ENCODE assay signal across 19 mouse cellular contexts in the genomic region with DNA sequence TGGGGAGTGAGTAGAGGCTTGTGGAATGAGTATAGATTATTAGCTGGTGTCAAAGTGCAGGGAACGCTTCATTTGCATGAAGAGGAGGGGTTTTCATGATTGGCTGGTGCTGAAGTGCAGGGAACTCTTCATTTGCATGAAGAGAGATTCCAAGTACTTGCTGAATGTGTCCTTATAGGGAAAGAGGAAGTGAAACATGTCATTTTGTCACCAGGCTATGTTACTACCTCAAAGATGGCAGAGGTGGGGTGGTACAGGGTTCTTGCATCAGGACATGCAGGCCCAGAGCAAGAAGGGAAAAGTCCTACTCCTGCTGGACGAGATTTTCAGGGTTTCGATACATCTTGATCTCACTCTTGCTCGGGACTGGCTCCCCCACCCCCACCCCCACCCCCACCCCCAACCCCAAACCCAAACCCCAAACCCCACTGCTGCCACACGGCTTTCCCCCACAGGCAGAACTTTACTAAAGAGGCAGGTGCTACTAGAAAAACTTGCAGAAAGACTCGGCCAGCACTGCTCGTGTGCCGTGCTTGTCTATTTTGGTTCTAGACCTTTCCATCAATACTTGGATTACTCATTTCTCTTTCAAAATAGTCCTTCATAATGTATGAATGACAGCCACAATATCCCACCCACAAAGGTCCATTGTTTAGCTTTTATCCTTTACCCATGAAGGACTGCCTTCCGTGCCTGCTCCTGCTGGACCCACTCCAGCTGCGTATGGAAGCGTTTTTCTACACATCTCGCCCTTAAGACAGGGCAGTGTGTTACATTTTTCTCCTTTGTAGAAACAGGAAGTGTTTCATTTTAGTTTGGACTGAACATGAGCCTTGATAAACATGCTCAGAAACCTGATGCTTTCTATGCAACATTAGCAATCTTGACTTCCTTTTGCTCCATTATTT.
DNase-seq lines count a peak whose midpoint lies in the region; ATAC-seq and TF ChIP-seq lines count a peak whose summit lies in the region.
"Had no signal": no experiment of that assay in that cellular context is flagged by ENCODE, and none has a peak within 500 bp of the region (broad histone marks: within the 10 kb centered on the region; RNA-seq: fewer than 3 reads in every experiment).

No protein-coding gene starts in this region.

- TF ChIP-seq EP300 in MEL (IDR thresholded peaks at IDR 0.05; ENCODE audit: low read depth in 1 of 2, low read length in 2 of 2) = no peak

- H3K4me2 ChIP-seq in midbrain, embryonic 11.5 days = no peak overlapping the region
- H3K4me2 ChIP-seq: forebrain, embryonic 15.5 days; hindbrain, embryonic 14.5 days; intestine, embryonic 15.5 days; limb, embryonic 12.5 days; liver, embryonic 13.5 days; neural tube, embryonic 13.5 days had no signal

- H3K79me2 ChIP-seq in MEL (ENCODE audit: control insufficient read depth, insufficient read depth, low read length, poor library complexity) = no peaks in the 10 kb centered on the region

- peak; percentile 77 for ATAC-seq in megakaryocyte progenitor cell, adult 5-6 weeks (replicated peaks; ENCODE audit: poor library complexity)
- ATAC-seq in midbrain, embryonic 11.5 days (ENCODE audit: low FRiP score) = no peak
- ATAC-seq: forebrain, embryonic 15.5 days; intestine, embryonic 15.5 days had no signal

- no peaks in the 10 kb centered on the region for H3K27me3 ChIP-seq in MEL (ENCODE audit: control insufficient read depth in 1 of 2, insufficient read depth in 2 of 2, low read length in 2 of 2)
- no peaks in the 10 kb centered on the region for H3K27me3 ChIP-seq in midbrain, embryonic 11.5 days (ENCODE audit: control insufficient read depth, insufficient read depth, low read length)
- H3K27me3 ChIP-seq: forebrain, embryonic 15.5 days; intestine, embryonic 15.5 days; limb, embryonic 12.5 days; liver, embryonic 13.5 days; megakaryocyte, embryonic 14.5 days; neural tube, embryonic 13.5 days had no signal

- no peaks in the 10 kb centered on the region for H3K4me1 ChIP-seq in MEL (ENCODE audit: control insufficient read depth in 1 of 2, insufficient read depth in 2 of 2, low read length in 2 of 2)
- H3K4me1 ChIP-seq in midbrain, embryonic 11.5 days (ENCODE audit: control insufficient read depth, insufficient read depth, low read length) = no peaks in the 10 kb centered on the region
- H3K4me1 ChIP-seq: forebrain, embryonic 15.5 days; intestine, embryonic 15.5 days; limb, embryonic 12.5 days; liver, embryonic 13.5 days; megakaryocyte, embryonic 14.5 days; neural tube, embryonic 13.5 days had no signal

- TF ChIP-seq RAD21 in MEL (IDR thresholded peaks at IDR 0.05; ENCODE audit: low read depth, low read length) = no peak

- H3K4me3 ChIP-seq in MEL (ENCODE audit: control insufficient read depth in 1 of 2, insufficient read depth in 1 of 2, low read depth in 2 of 2, low read length in 2 of 2) = no peak overlapping the region
- no peak overlapping the region for H3K4me3 ChIP-seq in midbrain, embryonic 11.5 days (ENCODE audit: low read depth, low read length)
- H3K4me3 ChIP-seq: forebrain, embryonic 15.5 days; intestine, embryonic 15.5 days; limb, embryonic 12.5 days; liver, embryonic 13.5 days; megakaryocyte, embryonic 14.5 days; neural tube, embryonic 13.5 days had no signal

- TF ChIP-seq POLR2A in MEL (IDR thresholded peaks at IDR 0.05; ENCODE audit: control insufficient read depth in 1 of 2, insufficient read depth in 1 of 2, low read depth in 1 of 2, low read length in 2 of 2, poor library complexity in 1 of 2) = no peak
- TF ChIP-seq POLR2A in brain, embryonic 14.5 days (IDR thresholded peaks at IDR 0.05; ENCODE audit: borderline replicate concordance, extremely low read depth, insufficient read depth, insufficient read length, poor library complexity, severe bottlenecking) = no peak

- H3K9me3 ChIP-seq in MEL (replicated peaks; ENCODE audit: insufficient read depth, low read length) = no peaks in the 10 kb centered on the region
- no peaks in the 10 kb centered on the region for H3K9me3 ChIP-seq in midbrain, embryonic 11.5 days (ENCODE audit: control insufficient read depth, low read length)
- H3K9me3 ChIP-seq: forebrain, embryonic 15.5 days; intestine, embryonic 15.5 days; limb, embryonic 12.5 days; liver, embryonic 13.5 days; neural tube, embryonic 13.5 days had no signal

- H3K27ac ChIP-seq in MEL (ENCODE audit: control insufficient read depth, low read depth, low read length) = no peak overlapping the region
- H3K27ac ChIP-seq in midbrain, embryonic 11.5 days (ENCODE audit: low read depth, low read length) = no peak overlapping the region
- H3K27ac ChIP-seq: forebrain, embryonic 15.5 days; hindbrain, embryonic 14.5 days; intestine, embryonic 15.5 days; limb, embryonic 12.5 days; liver, embryonic 13.5 days; neural tube, embryonic 13.5 days had no signal

- no peak overlapping the region for H3K9ac ChIP-seq in MEL (ENCODE audit: control insufficient read depth, low read depth, low read length, poor library complexity, severe bottlenecking)
- no peak overlapping the region for H3K9ac ChIP-seq in midbrain, embryonic 11.5 days (ENCODE audit: low read length)
- H3K9ac ChIP-seq: forebrain, embryonic 15.5 days; hindbrain, embryonic 14.5 days; intestine, embryonic 15.5 days; limb, embryonic 12.5 days; liver, embryonic 13.5 days; neural tube, embryonic 13.5 days had no signal

- DNase-seq in kidney, postnatal 10 days = peak; percentile 13
- no peak for DNase-seq in kidney, adult 11 months
- peak; percentile 1 for DNase-seq in MEL (ENCODE audit: low read depth, low spot score)
- DNase-seq in brain, embryonic 14.5 days (ENCODE audit: low read depth) = peak; percentile 9
- no peak for DNase-seq in cerebellum, adult 11-12 months
- DNase-seq in midbrain, embryonic 11.5 days (ENCODE audit: low spot score, missing footprints) = no peak
- DNase-seq: adrenal gland, postnatal 36 days; cerebellum, adult 9-11 months; kidney, postnatal 14 days; layer of hippocampus, adult 9-11 months; liver, embryonic 13.5 days; thymus, postnatal 14 days had no signal

- H3K36me3 ChIP-seq in MEL (ENCODE audit: control insufficient read depth in 1 of 2, insufficient read depth in 2 of 2, low read length in 2 of 2) = no peaks in the 10 kb centered on the region
- no peaks in the 10 kb centered on the region for H3K36me3 ChIP-seq in midbrain, embryonic 11.5 days (ENCODE audit: control insufficient read depth, insufficient read depth, low read length)
- H3K36me3 ChIP-seq: forebrain, embryonic 15.5 days; intestine, embryonic 15.5 days; limb, embryonic 12.5 days; liver, embryonic 13.5 days; neural tube, embryonic 13.5 days had no signal

- TF ChIP-seq CTCF in MEL (IDR thresholded peaks at IDR 0.05 in 2 of 3, conservative IDR thresholded peaks at IDR 0.05 in 1 of 3; ENCODE audit: control insufficient read depth in 1 of 3, insufficient read depth in 1 of 3, low read depth in 2 of 3, low read length in 3 of 3, poor library complexity in 1 of 3, severe bottlenecking in 1 of 3) = no peak
- no peak for TF ChIP-seq CTCF in brain, embryonic 14.5 days (IDR thresholded peaks at IDR 0.05; ENCODE audit: borderline replicate concordance, extremely low read depth, insufficient read depth, insufficient read length)

- 80% methylated on average over 12 of the region's 12 CpGs for WGBS in midbrain, embryonic 11.5 days

TF ChIP-seq in MEL, 35 proteins besides CTCF, POLR2A, EP300 and RAD21:
- TF ChIP-seq MYC (IDR thresholded peaks at IDR 0.05; ENCODE audit: low read depth, low read length) (no peak), SMC3 (IDR thresholded peaks at IDR 0.05; ENCODE audit: low read depth, low read length) (no peak), NRF1 (IDR thresholded peaks at IDR 0.05; ENCODE audit: insufficient read depth, low read depth, low read length, poor library complexity, severe bottlenecking) (no peak), MAFK (IDR thresholded peaks at IDR 0.05; ENCODE audit: borderline replicate concordance, low read depth, low read length) (no peak), ZC3H11A (IDR thresholded peaks at IDR 0.05; ENCODE audit: low read depth, low read length) (no peak), ELF1 (IDR thresholded peaks at IDR 0.05; ENCODE audit: low read depth, low read length) (no peak), POLR2AphosphoS5 (IDR thresholded peaks at IDR 0.05; ENCODE audit: borderline replicate concordance, low read depth, low read length) (no peak), UBTF (IDR thresholded peaks at IDR 0.05; ENCODE audit: borderline replicate concordance, insufficient read depth, low read depth, low read length) (no peak), BHLHE40 (IDR thresholded peaks at IDR 0.05; ENCODE audit: borderline replicate concordance, low read depth, low read length) (no peak), E2F4 (IDR thresholded peaks at IDR 0.05; ENCODE audit: borderline replicate concordance, low read depth, low read length) (no peak), NELFE (IDR thresholded peaks at IDR 0.05; ENCODE audit: low read depth, low read length) (no peak), USF2 (IDR thresholded peaks at IDR 0.05; ENCODE audit: borderline replicate concordance in 1 of 2, insufficient read depth in 1 of 2, low read depth in 1 of 2, low read length in 2 of 2) (no peak)
TF ChIP-seq in MEL: peak in this region for 0.

Comparison
In these comparisons a context has a peak if more than half of its experiments do, and no peak if none do; other contexts are left out.
1. DNase-seq: peak in kidney, postnatal 10 days (single experiment), MEL (single experiment) and brain, embryonic 14.5 days (single experiment); none in kidney, adult 11 months (single experiment), cerebellum, adult 11-12 months (single experiment) and midbrain, embryonic 11.5 days (single experiment).